Mouse (Mus musculus) ovary, postnatal 10 days (tissue): ENCODE data around the gene Dnlz.

Experiments used
- DNase-seq: peaks from one replicate; pipeline ENCODE4 v3.0.0; 2022; ENCODE audit warnings: low spot score

The Dnlz gene

DNA sequence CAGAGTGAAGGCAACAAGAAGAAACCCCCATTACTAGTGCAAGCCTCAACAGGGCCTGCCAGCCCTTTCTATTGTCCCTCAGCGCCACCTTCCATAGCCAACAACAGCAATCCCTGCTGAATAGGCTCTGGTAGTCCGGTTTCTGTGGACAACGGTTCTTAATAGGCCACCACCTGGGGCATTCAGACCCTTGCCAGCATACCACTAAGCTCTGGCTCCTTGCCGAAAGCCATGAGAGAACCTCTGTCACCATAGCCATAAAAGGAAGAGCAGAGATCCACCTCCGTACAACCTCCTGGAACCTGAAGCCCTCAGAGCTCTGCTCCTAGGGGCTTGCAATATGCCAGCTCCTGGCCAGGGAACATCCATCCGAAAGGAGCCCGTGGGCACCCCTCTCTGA is 52.6 kb downstream of the Dnlz start:
- no peak for DNase-seq

DNA sequence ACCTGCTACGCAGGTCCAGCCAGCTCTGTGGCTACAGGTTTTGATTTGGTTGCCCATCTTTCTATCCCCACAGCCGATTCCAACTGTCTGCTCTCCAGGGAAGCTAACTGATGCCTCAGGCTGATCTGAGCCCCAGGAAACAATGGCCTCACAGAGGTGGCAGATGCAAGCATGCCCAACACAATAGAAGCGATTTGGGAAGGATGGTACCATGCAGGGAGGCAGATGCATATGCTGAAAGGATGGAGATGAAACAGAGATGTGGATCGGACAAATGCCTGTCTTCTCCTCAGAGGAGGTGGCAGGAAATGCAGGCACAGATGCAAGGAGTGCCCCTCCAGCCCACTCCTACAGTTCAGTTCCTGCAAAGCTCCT is 53.1 kb downstream of the Dnlz start:
- DNase-seq: no peak

GRCm38 (mm10) chr2:26298208-26298855 is 53.6 kb downstream of the Dnlz start:
- no peak for DNase-seq
